Mouse (Mus musculus) cortical plate, adult 2 months (tissue): ENCODE data around the gene Fam189a1.

Experiments used
- CTCF ChIP-seq: fragments of 200-500 bp; IDR thresholded peaks from 2 replicates; pipeline ENCODE4 v1.5.1; 2011; ENCODE audit warnings: mild to moderate bottlenecking, control low read depth, low read length; ENCODE audit not compliant: insufficient read depth; ENCODE audit errors: extremely low read depth
- POLR2A ChIP-seq: fragments of 200-500 bp; IDR thresholded peaks from 2 replicates; pipeline ENCODE4 v1.6.1; 2011; ENCODE audit warnings: mild to moderate bottlenecking, low read length, control low read depth; ENCODE audit not compliant: insufficient read depth; ENCODE audit errors: extremely low read depth

DNA sequence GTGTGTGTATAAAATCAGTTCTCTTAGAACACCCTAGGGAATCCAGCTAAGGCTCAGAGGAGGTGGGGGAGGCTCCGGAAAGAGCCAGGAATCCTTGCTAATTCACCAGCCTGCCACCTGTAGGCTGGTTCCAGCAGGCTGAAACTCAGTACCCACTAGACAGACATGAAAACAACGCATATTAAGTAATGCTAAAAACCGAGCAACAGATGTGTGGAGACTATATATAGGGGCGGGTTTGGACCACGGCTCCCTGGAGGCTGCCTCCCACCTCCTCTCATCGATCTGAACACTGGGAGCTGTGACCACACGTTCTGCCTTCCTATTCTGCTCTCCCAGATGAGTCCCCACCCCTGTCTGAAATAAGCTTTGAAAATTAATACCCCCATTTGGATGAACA is 1.8 kb downstream of the Fam189a1 start:
- TF ChIP-seq CTCF (peak; percentile 8; the same call in 1 of the 2 replicates), POLR2A (no peak)
